Mouse (Mus musculus): Measurements from ENCODE around the gene Defb6. TPM values are rescaled to one million over a fixed set of nuclear protein-coding genes. Genes with fewer than 3 reads are reported as not detected.

Defb6 gene
- polyA plus RNA-seq (2012; rRNA removed), result not detected in 2 replicates

GRCm38 (mm10) chr8:19225161-19225560, at the start of gene Defb6:
Gene Defb6 (plus strand): TSS chr8:19225478.

DNA sequence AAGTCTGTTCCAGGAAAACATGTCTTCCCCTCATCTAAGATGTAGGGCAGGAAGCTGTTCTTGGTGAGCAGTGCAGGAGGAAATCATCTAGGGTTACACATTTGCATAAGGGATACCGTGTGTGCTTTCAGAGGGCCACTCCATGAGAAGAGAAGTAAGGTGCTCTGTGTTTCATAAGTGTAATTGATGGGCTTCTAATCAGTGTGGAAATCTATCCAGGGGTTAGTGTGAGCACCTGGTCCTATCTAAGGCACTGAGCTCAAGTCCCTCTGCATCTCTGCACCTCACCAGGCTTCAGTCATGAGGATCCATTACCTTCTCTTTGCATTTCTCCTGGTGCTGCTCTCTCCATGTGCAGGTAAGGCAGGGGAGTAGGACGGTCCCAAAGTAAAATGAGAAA, 14.3 kb downstream of the Defb6 start, which contains the start of gene Defb46:
Gene Defb46, plus strand, starts transcription at position 301 of the 400 bp plus-strand sequence.

GRCm38 (mm10) chr8:19247280-19247679, 22.0 kb downstream of the Defb6 start, which contains the start of gene Defb5:
Gene Defb5 (plus strand): TSS chr8:19247580.

Other genes with a start within 250 kb of the Defb6 start
- not detected in 2 replicates for gene Defb40, start 247.2 kb upstream of the Defb6 start, polyA plus RNA-seq (2012; rRNA removed)
- gene Defb37, start 234.4 kb upstream of the Defb6 start, polyA plus RNA-seq (2012; rRNA removed), result not detected in 2 replicates
- not detected in 2 replicates for gene Defb38, start 198.9 kb upstream of the Defb6 start, polyA plus RNA-seq (2012; rRNA removed)
- not detected in 2 replicates for gene Defb39, start 160.7 kb upstream of the Defb6 start, polyA plus RNA-seq (2012; rRNA removed)
- gene Defb12, start 110.6 kb upstream of the Defb6 start, polyA plus RNA-seq (2012; rRNA removed), result 0.10 TPM in 1 of 2 replicates, not detected in the other
- gene Defb34, start 101.7 kb upstream of the Defb6 start, polyA plus RNA-seq (2012; rRNA removed), result not detected in 2 replicates
- not detected in 2 replicates for gene Gm45826, start 84.7 kb upstream of the Defb6 start, polyA plus RNA-seq (2012; rRNA removed)
- not detected in 2 replicates for gene Defb14, start 31.1 kb upstream of the Defb6 start, polyA plus RNA-seq (2012; rRNA removed)
- gene Defb4, start 26.8 kb upstream of the Defb6 start, polyA plus RNA-seq (2012; rRNA removed), result 0.30 and 3.7 TPM in 2 replicates
- not detected in 2 replicates for gene Defb46, start 14.4 kb downstream of the Defb6 start, polyA plus RNA-seq (2012; rRNA removed)
- not detected in 2 replicates for gene Defb5, start 22.1 kb downstream of the Defb6 start, polyA plus RNA-seq (2012; rRNA removed)
- gene Defb3, start 67.9 kb downstream of the Defb6 start, polyA plus RNA-seq (2012; rRNA removed), result not detected in 2 replicates
- not detected in 2 replicates for gene Defb8, start 222.1 kb downstream of the Defb6 start, polyA plus RNA-seq (2012; rRNA removed)

Data from stomach, adult 2 months (tissue).